Mouse (Mus musculus) embryonic fibroblast, embryonic 13.5 days (primary cell): ENCODE measurements around the gene Ipp. TPM values are rescaled to one million over a fixed set of nuclear protein-coding genes. Genes with fewer than 3 reads are reported as not detected.
A peak's percentile ranks its signal among the peaks of the same experiment; 100 is the strongest.

Experiments
- H3K27ac ChIP-seq: 2 replicates; pipeline ENCODE4 v1.5.1; 2012; ENCODE audit warnings: low read length, control low read depth, inconsistent platforms; ENCODE audit not compliant: insufficient read depth
- H3K4me1 ChIP-seq: 2 replicates; pipeline ENCODE4 v1.6.1; 2011; ENCODE audit warnings: low read length; ENCODE audit not compliant: control insufficient read depth, insufficient read depth
- H3K4me3 ChIP-seq: 2 replicates; pipeline ENCODE4 v1.5.1; 2011; ENCODE audit warnings: mild to moderate bottlenecking, control low read depth, low read length; ENCODE audit not compliant: insufficient read depth
- CTCF ChIP-seq: IDR thresholded peaks from 2 replicates; pipeline ENCODE4 v1.5.1; 2011; ENCODE audit warnings: mild to moderate bottlenecking, control low read depth, low read length, moderate library complexity, borderline replicate concordance; ENCODE audit not compliant: insufficient read depth
- POLR2A ChIP-seq: IDR thresholded peaks from 2 replicates; pipeline ENCODE4 v1.6.1; 2011; ENCODE audit warnings: low read depth, mild to moderate bottlenecking, control low read depth, low read length, moderate library complexity
- polyA plus RNA-seq: library from polyadenylated mRNA; stranded (reverse); fragments of >200 nt; gene quantifications from 2 replicates; pipeline ENCODE4 v1.2.4, GENCODE M21; 2011; ENCODE audit warnings: low read depth; ENCODE audit not compliant: missing spikeins, insufficient read length

The Ipp gene
- polyA plus RNA-seq, 1 experiment = 9.1 TPM

DNA sequence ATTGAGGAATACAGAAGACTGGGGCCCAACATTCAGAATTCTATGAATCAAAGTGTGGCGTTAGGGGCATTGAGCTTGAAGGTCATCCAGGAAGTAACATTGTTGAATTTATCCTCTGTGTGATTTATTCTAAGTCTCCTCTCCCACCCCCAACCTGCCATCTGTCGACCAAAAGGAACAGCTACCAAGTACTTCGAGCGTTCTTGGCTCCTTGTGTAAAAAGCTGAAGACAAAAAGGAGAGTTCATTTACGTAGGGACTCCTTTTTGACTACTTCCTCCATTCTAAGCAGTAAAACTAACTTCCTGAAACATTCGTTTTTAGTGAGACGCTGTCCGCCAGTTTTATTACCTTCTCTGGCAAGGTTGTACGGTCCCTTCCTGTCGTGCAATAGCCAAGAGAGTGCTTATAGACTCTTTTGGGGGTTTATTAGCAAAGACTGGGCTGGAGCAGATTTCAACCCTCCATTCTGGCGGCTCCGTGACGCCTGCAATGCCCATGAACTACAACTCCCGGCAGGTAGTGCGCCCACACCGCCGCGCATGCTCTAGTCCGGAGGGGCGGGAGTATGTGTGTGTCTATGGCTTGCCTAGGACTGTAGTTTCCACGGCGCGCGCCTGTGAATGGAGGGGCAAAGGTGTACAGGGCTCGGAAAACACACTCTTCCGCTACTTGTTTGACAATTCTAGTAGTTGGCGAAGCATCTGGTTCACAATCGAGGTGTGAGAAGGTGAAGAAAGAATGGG lies 49.4 kb downstream of the Ipp start:
- Histone ChIP-seq H3K4me3 (peak overlapping the region; percentile 78), H3K4me1 (no peaks in the 10 kb centered on the region), H3K27ac (peak overlapping the region; percentile 95)
- no peak for TF ChIP-seq CTCF
- TF ChIP-seq POLR2A = peak; percentile 80

DNA sequence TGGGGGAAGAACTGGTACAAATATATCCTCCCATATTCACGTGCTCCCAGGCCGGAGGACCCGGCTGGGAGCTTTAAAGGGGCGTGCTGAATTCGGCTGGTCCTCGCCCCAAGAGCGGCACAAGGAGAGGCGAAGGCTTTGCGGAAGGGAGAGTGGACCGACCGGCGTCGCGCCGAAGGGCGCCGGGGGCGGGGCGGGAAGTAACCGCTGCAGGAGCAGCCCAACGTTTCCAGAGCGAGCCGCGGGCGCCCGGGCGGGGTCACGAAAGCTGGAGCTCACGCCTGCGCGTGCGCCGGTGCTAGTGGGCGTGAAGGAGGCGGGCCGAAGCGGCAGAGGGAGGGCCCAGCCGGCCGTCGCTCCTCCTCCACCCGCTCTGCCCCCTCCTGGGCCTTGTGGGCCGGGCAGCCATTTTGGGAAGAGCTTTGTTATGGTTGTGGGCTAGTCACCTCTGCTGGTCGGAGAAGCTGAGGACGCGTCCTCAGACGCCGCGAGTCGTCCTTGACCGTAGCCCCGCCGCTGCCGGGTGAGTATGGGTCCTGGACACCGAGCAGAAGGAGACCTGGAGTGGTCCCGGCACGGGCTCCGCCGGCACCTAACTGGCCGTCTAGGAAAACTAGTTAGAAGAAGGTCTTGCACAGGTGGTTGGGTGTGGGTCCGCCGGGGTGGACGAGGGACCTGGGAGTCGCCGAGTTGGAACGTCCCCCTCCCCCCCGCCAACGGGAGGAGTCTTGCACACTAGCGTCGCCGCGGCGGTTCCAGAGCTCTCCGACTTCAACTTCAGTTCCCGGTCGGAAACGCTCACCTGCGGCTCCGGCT lies 50.2 kb downstream of the Ipp start, which contains the start of gene Gpbp1l1:
TSS of gene Gpbp1l1 (plus strand) at position 353 of the 816 bp plus-strand sequence.
- H3K4me1 ChIP-seq = no peaks in the 10 kb centered on the region
- peak within 1 kb of the TSS; percentile 87 for H3K4me3 ChIP-seq
- peak; percentile 52 for TF ChIP-seq POLR2A
- TF ChIP-seq CTCF = no peak
- peak within 1 kb of the TSS; percentile 95 for H3K27ac ChIP-seq

DNA sequence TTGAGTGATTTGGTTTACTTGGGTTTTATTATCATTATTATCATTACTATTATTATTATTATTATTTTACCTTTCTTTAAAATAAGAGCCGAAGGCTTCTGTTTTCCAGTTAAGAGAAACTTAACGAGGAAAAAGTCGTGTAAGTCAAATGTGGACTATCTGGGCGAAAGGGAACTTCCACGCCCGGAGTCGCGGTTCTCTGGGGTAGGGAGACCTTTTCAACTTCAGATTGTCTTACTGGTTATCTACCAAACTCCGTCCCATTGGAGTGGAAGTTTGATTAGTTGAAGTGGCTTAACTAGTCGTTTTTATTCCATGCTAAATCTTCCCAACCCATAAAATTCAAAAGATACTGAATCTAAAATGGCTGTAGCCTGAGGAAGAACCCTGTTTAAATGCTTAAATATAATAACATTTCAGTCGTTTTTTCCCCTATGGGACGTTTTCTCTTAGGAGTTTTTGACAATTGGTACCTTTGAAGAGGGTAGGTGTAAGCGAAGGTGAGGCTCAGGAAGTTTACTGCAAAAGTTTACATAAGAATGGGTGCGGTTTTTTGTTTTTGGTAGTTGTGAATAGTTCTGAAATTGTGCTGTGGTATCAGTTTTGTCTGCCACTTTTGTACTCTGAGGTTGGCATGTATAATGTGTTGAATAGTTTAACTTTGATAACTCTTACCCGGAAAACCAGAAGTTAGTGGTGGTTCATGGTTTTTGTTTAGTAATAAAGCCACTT lies 51.0 kb downstream of the Ipp start:
- peak overlapping the region; percentile 87 for H3K4me3 ChIP-seq
- no peak overlapping the region for H3K27ac ChIP-seq
- TF ChIP-seq CTCF = no peak
- TF ChIP-seq POLR2A = no peak
- no peaks in the 10 kb centered on the region for H3K4me1 ChIP-seq

Other genes starting within 250 kb of the Ipp start
- gene Mast2, start 43.4 kb upstream of the Ipp start, polyA plus RNA-seq = 59.4 and 64.3 TPM in 2 replicates
- gene Tmem69, start 48.4 kb downstream of the Ipp start, polyA plus RNA-seq = 19.8 and 30.4 TPM in 2 replicates
- 34.3 and 38.1 TPM in 2 replicates for gene Gpbp1l1, start 50.1 kb downstream of the Ipp start, polyA plus RNA-seq
- gene Ccdc17, start 89.1 kb downstream of the Ipp start, polyA plus RNA-seq = 1.9 and 2.6 TPM in 2 replicates
- gene Nasp, start 120.4 kb downstream of the Ipp start, polyA plus RNA-seq = 63.7 and 95.4 TPM in 2 replicates
- 575 and 597 TPM in 2 replicates for gene Akr1a1, start 144.1 kb downstream of the Ipp start, polyA plus RNA-seq
- 887 and 980 TPM in 2 replicates for gene Prdx1, start 178.0 kb downstream of the Ipp start, polyA plus RNA-seq
- gene Mmachc, start 200.9 kb downstream of the Ipp start, polyA plus RNA-seq = 18.6 and 22.6 TPM in 2 replicates
- gene Ccdc163, start 201.0 kb downstream of the Ipp start, polyA plus RNA-seq = 21.8 and 33.8 TPM in 2 replicates
- 6.3 and 7.8 TPM in 2 replicates for gene Tesk2, start 213.4 kb downstream of the Ipp start, polyA plus RNA-seq